Mouse (Mus musculus) kidney, adult 2 months (tissue): Measurements from ENCODE around the gene Atxn10. TPM values are rescaled to one million over a fixed set of nuclear protein-coding genes. Genes with fewer than 3 reads are reported as not detected.

ENCODE experiments used
- DNase-seq: peaks from one replicate; pipeline ENCODE4 v3.0.0; 2021
- H3K27ac ChIP-seq: fragments of 200-500 bp; 2 replicates; pipeline ENCODE4 v1.5.1; 2012; ENCODE audit warnings: low read depth, low read length, control low read depth, inconsistent platforms; ENCODE audit not compliant: insufficient read depth
- H3K27me3 ChIP-seq: fragments of 200-500 bp; replicated peaks from 2 replicates; pipeline ENCODE4 v1.6.1; 2012; ENCODE audit warnings: mild to moderate bottlenecking, moderate library complexity, low read length, inconsistent platforms; ENCODE audit not compliant: control insufficient read depth, insufficient read depth
- H3K36me3 ChIP-seq: fragments of 200-500 bp; 2 replicates; pipeline ENCODE4 v1.6.1; 2012; ENCODE audit warnings: mild to moderate bottlenecking, moderate library complexity, low read length, inconsistent platforms; ENCODE audit not compliant: control insufficient read depth, insufficient read depth
- H3K4me1 ChIP-seq: fragments of 200-500 bp; 2 replicates; pipeline ENCODE4 v1.6.1; 2011; ENCODE audit warnings: low read length; ENCODE audit not compliant: control insufficient read depth, insufficient read depth
- H3K4me3 ChIP-seq: fragments of 200-500 bp; 2 replicates; pipeline ENCODE4 v1.5.1; 2011; ENCODE audit warnings: mild to moderate bottlenecking, low read depth, low read length, control low read depth; ENCODE audit not compliant: insufficient read depth
- CTCF ChIP-seq: fragments of 200-500 bp; conservative IDR thresholded peaks from 2 replicates; pipeline ENCODE4 v1.5.1; 2011; ENCODE audit warnings: low read depth, mild to moderate bottlenecking, control low read depth, low read length, moderate library complexity, mixed read lengths; ENCODE audit not compliant: insufficient read depth, insufficient read length
- POLR2A ChIP-seq: fragments of 200-500 bp; IDR thresholded peaks from one replicate; pipeline ENCODE4 v1.6.1; 2011; ENCODE audit warnings: low read depth, low read length, control low read depth
- WGBS: fragments of 180-500 bp; shearing (Covaris S2); methylation state at CpG from one replicate; pipeline ENCODE4 v1.1.7; 2018; 5-methylcytosine and 5-hydroxymethylcytosine counted together
- polyA plus RNA-seq: library from polyadenylated mRNA; depleted of rRNA; stranded (reverse); fragments of >200 nt; gene quantifications from 2 replicates; pipeline ENCODE4 v1.2.3, GENCODE M21; 2012; rRNA removed

Gene Atxn10
- polyA plus RNA-seq, 1 experiment: 68.2 TPM

DNA sequence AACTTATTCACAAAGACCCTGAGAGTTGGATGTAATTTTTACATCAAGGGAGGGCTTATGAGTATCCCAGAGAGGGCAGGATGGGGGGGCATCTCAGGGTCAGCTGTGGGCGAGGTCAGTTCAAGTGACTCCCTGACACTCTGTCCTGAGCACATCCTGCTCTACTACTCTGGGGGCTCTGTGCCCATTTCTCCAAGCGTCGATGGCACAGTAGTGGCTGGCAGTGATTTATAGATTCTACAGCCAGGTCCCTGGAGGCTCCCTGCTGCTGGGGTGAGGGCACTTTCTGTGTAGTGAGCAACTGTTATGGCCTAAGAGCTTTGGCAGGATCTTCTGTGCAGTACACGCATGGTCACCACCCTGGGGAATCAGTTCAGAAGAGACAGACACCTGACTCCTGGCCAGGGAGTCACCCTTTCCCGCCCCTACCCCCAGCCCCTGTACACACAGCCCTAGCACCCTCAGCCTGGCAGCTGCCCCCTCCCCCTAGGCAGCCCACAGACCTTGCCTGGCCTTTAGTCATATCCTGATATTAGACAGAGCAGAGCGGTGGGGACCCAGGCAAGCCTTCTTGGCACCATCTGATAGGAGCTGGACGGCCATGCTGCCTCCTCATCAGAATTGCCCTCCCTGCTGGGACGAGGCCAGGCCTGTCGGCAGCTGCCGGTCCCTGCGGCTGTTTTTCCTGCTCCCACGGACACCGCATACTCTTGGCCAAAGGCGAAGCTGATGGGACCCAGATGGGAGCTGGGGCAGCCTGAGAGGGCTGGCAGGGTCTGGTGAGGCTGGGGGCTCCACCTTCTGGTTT is 169.3 kb downstream of the Atxn10 start:
- Histone ChIP-seq H3K27ac (no peak overlapping the region), H3K4me3 (no peak overlapping the region), H3K4me1 (no peaks in the 10 kb centered on the region), H3K27me3 (no peaks in the 10 kb centered on the region), H3K36me3 (no peaks in the 10 kb centered on the region)
- TF ChIP-seq CTCF (no peak), POLR2A (no peak)
- 48% methylated on average over 14 of the region's 14 CpGs for WGBS
- DNase-seq: peak; percentile 9

DNA sequence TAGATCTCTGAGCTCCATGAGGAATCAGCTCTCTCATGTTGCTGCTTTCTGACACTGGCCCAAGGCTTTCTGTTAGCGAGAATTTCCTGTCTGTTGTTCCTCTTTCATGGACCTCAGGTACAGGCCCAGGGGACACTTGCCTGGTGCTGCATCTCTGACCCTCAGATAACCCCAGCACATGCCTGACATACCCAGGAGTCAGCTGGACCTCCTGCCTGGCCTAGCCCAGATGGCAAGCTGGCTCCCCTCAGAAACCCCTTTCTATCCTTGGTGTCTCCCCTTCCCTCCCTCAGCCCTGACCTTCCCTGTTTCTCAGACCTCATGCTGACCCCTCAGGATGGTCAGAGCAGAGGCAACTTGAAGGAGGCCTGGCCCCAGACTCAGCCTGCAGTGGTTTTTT is 170.6 kb downstream of the Atxn10 start:
- no peak for DNase-seq
- Histone ChIP-seq H3K36me3 (no peaks in the 10 kb centered on the region), H3K4me3 (no peak overlapping the region), H3K27ac (no peak overlapping the region), H3K27me3 (no peaks in the 10 kb centered on the region), H3K4me1 (no peaks in the 10 kb centered on the region)
- no peak for TF ChIP-seq POLR2A
- no peak for TF ChIP-seq CTCF
- 63% methylated on average over 1 of the region's 1 CpGs for WGBS

DNA sequence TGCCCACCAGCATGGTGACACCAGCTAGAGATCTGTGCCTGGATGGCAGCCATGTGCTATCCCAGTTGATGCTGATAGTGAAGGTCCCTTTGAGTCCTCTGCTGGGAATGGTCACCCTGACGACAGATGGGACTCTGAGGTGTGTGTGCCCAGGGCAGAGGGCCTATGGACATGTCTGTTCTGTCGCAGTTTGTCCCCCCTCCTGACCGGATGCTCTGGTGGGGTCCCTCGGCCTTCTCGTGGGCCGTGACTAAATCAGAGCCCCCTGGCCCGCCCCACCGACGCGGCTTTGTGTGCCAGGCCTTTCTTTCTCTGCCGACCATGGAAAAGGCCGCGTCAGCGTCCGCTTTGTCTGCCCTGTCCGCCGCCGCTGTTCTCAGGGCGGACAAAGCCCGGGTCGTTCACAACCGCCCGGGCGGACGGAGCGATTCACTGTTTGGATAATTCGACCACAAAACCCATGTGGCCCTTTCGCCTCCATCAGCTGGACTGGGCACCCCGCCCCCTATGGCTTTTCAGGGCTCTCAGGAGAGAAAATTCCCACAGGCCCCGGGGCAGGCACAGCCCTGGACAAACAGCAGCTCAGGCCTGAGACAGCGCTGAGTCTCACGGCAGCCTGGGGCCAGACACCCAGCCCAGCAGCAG is 171.4 kb downstream of the Atxn10 start:
- Histone ChIP-seq H3K4me3 (no peak overlapping the region), H3K27ac (no peak overlapping the region), H3K36me3 (no peaks in the 10 kb centered on the region), H3K4me1 (no peaks in the 10 kb centered on the region), H3K27me3 (no peaks in the 10 kb centered on the region)
- 87% methylated on average over 32 of the region's 32 CpGs for WGBS
- TF ChIP-seq POLR2A (no peak), CTCF (no peak)
- DNase-seq: no peak

Other genes with a start within 250 kb of the Atxn10 start
- gene Smc1b, start 204.3 kb upstream of the Atxn10 start, polyA plus RNA-seq: not detected in 2 replicates
- gene Ribc2, start 204.2 kb upstream of the Atxn10 start, polyA plus RNA-seq: 0.16 and 0.17 TPM in 2 replicates
- 16.9 and 29.5 TPM in 2 replicates for gene Fbln1, start 130.3 kb upstream of the Atxn10 start, polyA plus RNA-seq
- not detected in 2 replicates for gene 7530416G11Rik, start 167.0 kb downstream of the Atxn10 start, polyA plus RNA-seq
- 12.8 and 14.2 TPM in 2 replicates for gene Wnt7b, start 246.2 kb downstream of the Atxn10 start, polyA plus RNA-seq